Mouse (Mus musculus) limb, embryonic 11.5 days (tissue): ENCODE data around the gene Ccsap. TPM values are rescaled to one million over a fixed set of nuclear protein-coding genes. Genes with fewer than 3 reads are reported as not detected.
A peak's percentile ranks its signal among the peaks of the same experiment; 100 is the strongest.

Experiments used
- ATAC-seq: fragments of 200-750 bp; cut with Nextera tagmentation; 2 replicates; pipeline ENCODE4 v1.8.0; 2017; ENCODE audit warnings: low read depth; ENCODE audit not compliant: insufficient number of reproducible peaks, low FRiP score, low TSS enrichment
- DNase-seq: peaks from one replicate; pipeline ENCODE4 v3.0.0-alpha.2; 2015; ENCODE audit warnings: low spot score
- H3K27ac ChIP-seq: fragments of 300-500 bp; sonication (generic); replicated peaks from 2 replicates; pipeline ENCODE4 v1.5.1; 2014; ENCODE audit warnings: low read depth, mild to moderate bottlenecking, low read length
- H3K27me3 ChIP-seq: fragments of 300-500 bp; sonication (generic); 2 replicates; pipeline ENCODE4 v1.6.1; 2014; ENCODE audit warnings: mild to moderate bottlenecking, low read length, mixed read lengths; ENCODE audit not compliant: control insufficient read depth, insufficient read depth
- H3K36me3 ChIP-seq: fragments of 300-500 bp; sonication (generic); 2 replicates; pipeline ENCODE4 v1.6.1; 2014; ENCODE audit warnings: mild to moderate bottlenecking, low read length, moderate library complexity, mixed read lengths; ENCODE audit not compliant: control insufficient read depth, insufficient read depth
- H3K4me1 ChIP-seq: fragments of 300-500 bp; sonication (generic); 2 replicates; pipeline ENCODE4 v1.6.1; 2014; ENCODE audit warnings: low read length, mixed read lengths; ENCODE audit not compliant: control insufficient read depth, insufficient read depth
- H3K4me2 ChIP-seq: fragments of 300-500 bp; sonication (generic); 2 replicates; pipeline ENCODE4 v1.6.1; 2014; ENCODE audit warnings: low read depth, mild to moderate bottlenecking, moderate library complexity; ENCODE audit not compliant: severe bottlenecking
- H3K4me3 ChIP-seq: fragments of 300-500 bp; sonication (generic); 2 replicates; pipeline ENCODE4 v1.5.1; 2014; ENCODE audit warnings: low read depth, low read length
- H3K9ac ChIP-seq: fragments of 300-500 bp; sonication (generic); 2 replicates; pipeline ENCODE4 v1.6.1; 2014; ENCODE audit warnings: mild to moderate bottlenecking, low read length
- H3K9me3 ChIP-seq: fragments of 300-500 bp; sonication (generic); 2 replicates; pipeline ENCODE4 v1.6.1; 2016; ENCODE audit warnings: low read length; ENCODE audit not compliant: control insufficient read depth
- WGBS: fragments of 180-500 bp; shearing (Covaris S2); extraction: QIAGEN DNeasy Blood & Tissue Kit; methylation state at CpG from one replicate; pipeline ENCODE4 v1.1.7; 2014; 5-methylcytosine and 5-hydroxymethylcytosine counted together
- polyA plus RNA-seq: library from polyadenylated mRNA; unstranded; fragments of >200 nt; fragmentation: Nextera tagmentation; extraction: Ambion mirVana; gene quantifications from 2 replicates; pipeline ENCODE4 v1.2.1, GENCODE M21; 2014

Gene Ccsap
- polyA plus RNA-seq, 1 experiment from 2014 or later = 6.3 TPM

GRCm38 (mm10) chr8:123805209-123805717 lies 54.7 kb downstream of the Ccsap start:
- Histone ChIP-seq H3K4me3 (peak overlapping the region; percentile 54), H3K27ac (peak overlapping the region; percentile 32; the same call in 1 of the 2 replicates), H3K36me3 (no peaks in the 10 kb centered on the region), H3K4me1 (peaks cover 19% of the 10 kb centered on the region), H3K4me2 (peak overlapping the region; percentile 73), H3K9ac (peak overlapping the region; percentile 28; the same call in 1 of the 2 replicates), H3K9me3 (no peaks in the 10 kb centered on the region), H3K27me3 (no peaks in the 10 kb centered on the region)
- ATAC-seq (peak; percentile 48), DNase-seq (no peak)
- WGBS = 20% methylated on average over 15 of the region's 15 CpGs

GRCm38 (mm10) chr8:123804586-123804985 lies 55.4 kb downstream of the Ccsap start:
- Histone ChIP-seq H3K36me3 (no peaks in the 10 kb centered on the region), H3K9ac (no peak overlapping the region), H3K4me3 (no peak overlapping the region), H3K4me1 (peaks cover 19% of the 10 kb centered on the region), H3K27me3 (no peaks in the 10 kb centered on the region), H3K27ac (no peak overlapping the region), H3K9me3 (no peaks in the 10 kb centered on the region), H3K4me2 (no peak overlapping the region)
- DNase-seq = no peak
- no peak for ATAC-seq
- WGBS = 87% methylated on average over 7 of the region's 7 CpGs

DNA sequence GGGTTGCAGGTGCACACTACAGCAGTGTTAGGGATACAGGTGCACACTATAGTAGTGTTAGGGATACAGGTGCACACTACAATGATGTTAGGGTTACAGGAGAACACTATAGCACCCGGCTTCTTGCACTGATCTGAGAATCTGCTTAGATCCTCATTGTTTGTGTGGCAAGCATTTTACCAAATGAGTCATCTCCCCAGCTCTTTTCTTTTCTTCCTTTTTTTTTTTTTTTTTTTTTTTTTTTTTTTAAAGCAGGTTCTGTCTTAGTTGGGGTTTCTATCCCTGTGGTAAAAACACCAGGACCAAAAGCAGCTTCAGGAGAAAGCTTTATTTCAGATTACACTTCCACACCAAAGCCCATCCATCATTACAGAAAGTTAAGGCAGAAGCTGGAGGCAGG lies 56.4 kb downstream of the Ccsap start:
- Histone ChIP-seq H3K9me3 (no peaks in the 10 kb centered on the region), H3K4me2 (no peak overlapping the region), H3K27ac (no peak overlapping the region), H3K4me1 (peaks cover 19% of the 10 kb centered on the region), H3K27me3 (no peaks in the 10 kb centered on the region), H3K4me3 (no peak overlapping the region), H3K9ac (no peak overlapping the region), H3K36me3 (no peaks in the 10 kb centered on the region)
- ATAC-seq (no peak), DNase-seq (no peak)
- 84% methylated on average over 1 of the region's 1 CpGs for WGBS

DNA sequence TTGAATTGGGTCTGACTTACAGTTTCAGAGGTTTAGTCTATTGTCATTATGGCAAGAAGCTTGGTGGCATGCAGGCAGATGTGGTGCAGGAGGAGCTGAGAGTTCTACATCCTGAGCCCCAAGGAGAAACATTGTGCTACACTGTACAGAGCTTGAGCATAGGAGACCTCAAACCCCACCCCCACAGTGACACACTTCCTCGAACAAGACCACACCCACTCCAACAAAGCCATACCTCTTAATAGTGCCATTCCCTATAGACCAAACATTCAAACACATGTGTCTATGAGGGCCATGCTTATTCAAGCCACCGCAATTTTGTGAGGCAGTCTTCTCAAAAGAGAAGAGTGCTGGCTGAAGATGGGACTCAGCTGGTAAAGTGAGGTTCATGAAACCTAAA lies 58.5 kb downstream of the Ccsap start:
- ATAC-seq (no peak), DNase-seq (no peak)
- H3K27ac ChIP-seq = no peak overlapping the region
- H3K4me2 ChIP-seq = no peak overlapping the region
- no peaks in the 10 kb centered on the region for H3K36me3 ChIP-seq
- WGBS = 95% methylated on average over 2 of the region's 2 CpGs
- no peak overlapping the region for H3K4me3 ChIP-seq
- H3K4me1 ChIP-seq = peaks cover 7% of the 10 kb centered on the region
- no peaks in the 10 kb centered on the region for H3K9me3 ChIP-seq
- no peaks in the 10 kb centered on the region for H3K27me3 ChIP-seq
- H3K9ac ChIP-seq = no peak overlapping the region

GRCm38 (mm10) chr8:123800867-123801266 lies 59.1 kb downstream of the Ccsap start:
- Histone ChIP-seq H3K36me3 (no peaks in the 10 kb centered on the region), H3K27ac (no peak overlapping the region), H3K9me3 (no peaks in the 10 kb centered on the region), H3K27me3 (no peaks in the 10 kb centered on the region), H3K4me1 (peaks cover 5% of the 10 kb centered on the region; the same call in 1 of the 2 replicates), H3K4me3 (no peak overlapping the region), H3K4me2 (no peak overlapping the region), H3K9ac (no peak overlapping the region)
- DNase-seq (no peak), ATAC-seq (no peak)
- 90% methylated on average over 7 of the region's 7 CpGs for WGBS

DNA sequence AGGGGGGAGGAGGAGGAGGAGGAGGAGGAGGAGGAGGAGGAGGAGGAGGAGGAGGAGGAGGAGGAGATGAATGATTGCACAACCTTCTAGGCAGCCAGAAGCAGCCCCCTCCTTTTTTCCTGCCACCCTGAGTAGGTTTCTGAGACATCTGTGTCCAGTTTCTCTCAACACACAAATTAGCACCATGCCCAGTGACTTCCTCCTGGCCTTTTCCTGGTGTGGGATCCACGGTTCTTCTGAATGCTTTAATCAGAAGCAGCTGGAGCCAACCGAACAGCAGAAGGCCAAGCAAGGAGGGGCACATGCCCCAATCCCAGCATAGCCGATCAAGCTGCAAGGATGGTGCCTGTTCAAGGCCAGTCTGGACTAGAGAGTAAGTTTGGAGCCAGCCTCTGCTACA lies 60.1 kb downstream of the Ccsap start:
- Histone ChIP-seq H3K36me3 (no peaks in the 10 kb centered on the region), H3K4me1 (no peaks in the 10 kb centered on the region), H3K27ac (no peak overlapping the region), H3K9ac (no peak overlapping the region), H3K27me3 (no peaks in the 10 kb centered on the region), H3K4me3 (no peak overlapping the region), H3K9me3 (no peaks in the 10 kb centered on the region), H3K4me2 (no peak overlapping the region)
- DNase-seq = peak; percentile 79
- 9% methylated on average over 3 of the region's 3 CpGs for WGBS
- ATAC-seq = peak; percentile 60; the same call in 1 of the 2 replicates

- Histone ChIP-seq H3K27me3 (no peaks in the 10 kb centered on the region), H3K4me2 (no peak overlapping the region), H3K9ac (no peak overlapping the region), H3K4me3 (no peak overlapping the region), H3K9me3 (no peaks in the 10 kb centered on the region), H3K36me3 (no peaks in the 10 kb centered on the region), H3K4me1 (no peaks in the 10 kb centered on the region), H3K27ac (no peak overlapping the region)
- 66% methylated on average over 6 of the region's 6 CpGs for WGBS
- ATAC-seq = no peak
- no peak for DNase-seq
These were observed 60.6 kb downstream of the Ccsap start for GRCm38 (mm10) chr8:123799434-123799833.

- no peak overlapping the region for H3K9ac ChIP-seq
- no peak overlapping the region for H3K4me2 ChIP-seq
- 91% methylated on average over 15 of the region's 15 CpGs for WGBS
- no peaks in the 10 kb centered on the region for H3K9me3 ChIP-seq
- no peak for DNase-seq
- no peak overlapping the region for H3K27ac ChIP-seq
- no peaks in the 10 kb centered on the region for H3K27me3 ChIP-seq
- no peak for ATAC-seq
- no peak overlapping the region for H3K4me3 ChIP-seq
- H3K4me1 ChIP-seq = no peaks in the 10 kb centered on the region
- H3K36me3 ChIP-seq = no peaks in the 10 kb centered on the region
These were observed 62.1 kb downstream of the Ccsap start for GRCm38 (mm10) chr8:123797928-123798327.

- H3K9ac ChIP-seq = no peak overlapping the region
- no peaks in the 10 kb centered on the region for H3K36me3 ChIP-seq
- no peak overlapping the region for H3K27ac ChIP-seq
- H3K4me2 ChIP-seq = no peak overlapping the region
- ATAC-seq (no peak), DNase-seq (no peak)
- H3K4me3 ChIP-seq = no peak overlapping the region
- no peaks in the 10 kb centered on the region for H3K4me1 ChIP-seq
- 48% methylated on average over 4 of the region's 4 CpGs for WGBS
- no peaks in the 10 kb centered on the region for H3K27me3 ChIP-seq
- no peaks in the 10 kb centered on the region for H3K9me3 ChIP-seq
These were observed 63.3 kb downstream of the Ccsap start for GRCm38 (mm10) chr8:123796758-123797157.
